7 mouse cellular contexts compared by ENCODE assay signal in genomic region chr11:106961471-106962081, GRCm38 (mm10). TPM values are rescaled to one million over a fixed set of nuclear protein-coding genes. Genes with fewer than 3 reads are reported as not detected.
DNase-seq lines count a peak whose midpoint lies in the region; ATAC-seq lines count a peak whose summit lies in the region.

No protein-coding gene starts in this region.

- H3K4me2 ChIP-seq in midbrain, embryonic 14.5 days (ENCODE audit: low read length) = no peak overlapping the region
- H3K4me2 ChIP-seq in hindbrain, embryonic 12.5 days (replicated peaks) = no peak overlapping the region

- no peak overlapping the region for H3K4me3 ChIP-seq in limb, embryonic 10.5 days
- no peak overlapping the region for H3K4me3 ChIP-seq in midbrain, embryonic 14.5 days (replicated peaks; ENCODE audit: low read depth, low read length)
- no peak overlapping the region for H3K4me3 ChIP-seq in hindbrain, embryonic 12.5 days

- no peaks in the 10 kb centered on the region for H3K27me3 ChIP-seq in limb, embryonic 10.5 days (ENCODE audit: low read depth, poor library complexity, severe bottlenecking)
- H3K27me3 ChIP-seq in midbrain, embryonic 14.5 days (ENCODE audit: control insufficient read depth, insufficient read depth, low read length) = no peaks in the 10 kb centered on the region
- no peaks in the 10 kb centered on the region for H3K27me3 ChIP-seq in hindbrain, embryonic 12.5 days

- peaks cover 8% of the 10 kb centered on the region for H3K4me1 ChIP-seq in limb, embryonic 10.5 days
- no peaks in the 10 kb centered on the region for H3K4me1 ChIP-seq in midbrain, embryonic 14.5 days (ENCODE audit: control insufficient read depth, insufficient read depth, low read length)
- 0 out of 2 replicates have a peak, but pooled peaks cover 2% of the 10 kb centered on the region for H3K4me1 ChIP-seq in hindbrain, embryonic 12.5 days

- no peaks in the 10 kb centered on the region for H3K36me3 ChIP-seq in limb, embryonic 10.5 days
- H3K36me3 ChIP-seq in midbrain, embryonic 14.5 days (ENCODE audit: control insufficient read depth, insufficient read depth, low read length) = no peaks in the 10 kb centered on the region
- no peaks in the 10 kb centered on the region for H3K36me3 ChIP-seq in hindbrain, embryonic 12.5 days

- H3K9ac ChIP-seq in midbrain, embryonic 14.5 days (replicated peaks; ENCODE audit: low read length) = no peak overlapping the region
- no peak overlapping the region for H3K9ac ChIP-seq in hindbrain, embryonic 12.5 days

- no peaks in the 10 kb centered on the region for H3K9me3 ChIP-seq in limb, embryonic 10.5 days (replicated peaks)
- H3K9me3 ChIP-seq in midbrain, embryonic 14.5 days (ENCODE audit: control insufficient read depth, low read length) = no peaks in the 10 kb centered on the region
- no peaks in the 10 kb centered on the region for H3K9me3 ChIP-seq in hindbrain, embryonic 12.5 days (replicated peaks)

- DNase-seq in B cell, adult 2 months = peak; percentile 43 to 46
- peak; percentile 55 for DNase-seq in ZHBTc4 (ENCODE audit: low read depth, low spot score)
- no peak for DNase-seq in limb, embryonic 10.5 days (ENCODE audit: low spot score)
- peak; percentile 78 for DNase-seq in naive thymus-derived CD4-positive, alpha-beta T cell, adult 2 months (ENCODE audit: low read depth)
- DNase-seq in layer of hippocampus, postnatal 10 days (ENCODE audit: low spot score in 2 of 2) = no peak
- no peak for DNase-seq in midbrain, embryonic 14.5 days

- peak overlapping the region; percentile 39; the same call in 1 of the 2 replicates for H3K27ac ChIP-seq in limb, embryonic 10.5 days
- H3K27ac ChIP-seq in midbrain, embryonic 14.5 days (replicated peaks; ENCODE audit: low read depth, low read length) = no peak overlapping the region
- no peak overlapping the region for H3K27ac ChIP-seq in hindbrain, embryonic 12.5 days

- ATAC-seq in midbrain, embryonic 14.5 days (ENCODE audit: low FRiP score, low TSS enrichment) = no peak
- ATAC-seq in hindbrain, embryonic 12.5 days (ENCODE audit: low FRiP score) = no peak

- WGBS in limb, embryonic 10.5 days = 72% methylated on average over 13 of the region's 13 CpGs
- WGBS in midbrain, embryonic 14.5 days = 82% methylated on average over 13 of the region's 13 CpGs
- 78% methylated on average over 13 of the region's 13 CpGs for WGBS in hindbrain, embryonic 12.5 days

RNA-seq across cellular contexts. Expression of gene Kpna2, which starts 37.8 kb away (rescaled TPM):
- polyA plus RNA-seq in limb, embryonic 10.5 days (2016; fragmentation: Nextera tagmentation; extraction: Ambion mirVana) = 635 and 653 TPM in 2 replicates
- 10 to 100 TPM; 47.2 to 47.7 TPM for total RNA-seq in layer of hippocampus, postnatal 10 days (2021)
- polyA plus RNA-seq in midbrain, embryonic 14.5 days (2014; fragmentation: Nextera tagmentation; extraction: Ambion mirVana) = 127 and 206 TPM in 2 replicates
- polyA plus RNA-seq in hindbrain, embryonic 12.5 days (2016; fragmentation: Nextera tagmentation; extraction: Ambion mirVana) = 340 and 349 TPM in 2 replicates

RNA-seq across cellular contexts. Expression of gene Smurf2, which starts 41.1 kb away (rescaled TPM):
- 14.1 TPM in 2 replicates for polyA plus RNA-seq in limb, embryonic 10.5 days (2016; fragmentation: Nextera tagmentation; extraction: Ambion mirVana)
- 10 to 100 TPM; 29.5 to 31.1 TPM for total RNA-seq in layer of hippocampus, postnatal 10 days (2021)
- 17.5 and 24.0 TPM in 2 replicates for polyA plus RNA-seq in midbrain, embryonic 14.5 days (2014; fragmentation: Nextera tagmentation; extraction: Ambion mirVana)
- 16.6 and 18.3 TPM in 2 replicates for polyA plus RNA-seq in hindbrain, embryonic 12.5 days (2016; fragmentation: Nextera tagmentation; extraction: Ambion mirVana)

Comparison
In these comparisons a context has a peak if more than half of its experiments do, and no peak if none do; other contexts are left out.
1. DNase-seq: peak in B cell, adult 2 months (2 of 2), ZHBTc4 (single experiment) and naive thymus-derived CD4-positive, alpha-beta T cell, adult 2 months (single experiment); none in limb, embryonic 10.5 days (single experiment), layer of hippocampus, postnatal 10 days (0 of 2) and midbrain, embryonic 14.5 days (single experiment).